Mouse (Mus musculus): ENCODE measurements around the gene Trio. TPM values are rescaled to one million over a fixed set of nuclear protein-coding genes. Genes with fewer than 3 reads are reported as not detected.

Gene Trio
- polyA plus RNA-seq, 1 experiment: 23.8 TPM

DNA sequence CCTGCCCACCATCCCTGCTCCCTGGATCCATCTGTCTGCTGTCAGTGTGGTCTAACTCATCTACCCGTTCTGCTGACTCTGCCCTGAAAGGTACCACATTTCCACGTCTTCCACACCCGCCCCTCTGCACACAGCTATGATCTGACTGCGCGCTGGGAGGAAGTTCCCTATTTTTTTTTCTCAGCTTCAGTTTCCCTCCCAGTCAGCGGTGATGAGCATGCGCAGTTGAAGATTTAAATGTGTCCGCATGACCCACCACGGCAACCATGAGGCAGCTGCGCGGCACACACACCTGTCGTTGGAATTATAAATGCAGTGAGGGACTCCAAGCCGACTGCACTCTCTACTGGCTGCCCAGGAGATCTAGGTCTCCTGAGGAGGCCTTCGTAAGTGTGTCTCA lies 142.8 kb downstream of the Trio start:
- Histone ChIP-seq H3K27me3 (ENCODE audit: control insufficient read depth, insufficient read depth, low read length) (no peaks in the 10 kb centered on the region), H3K27ac (ENCODE audit: insufficient read depth, low read length) (no peak overlapping the region), H3K36me3 (ENCODE audit: control insufficient read depth, insufficient read depth, low read length) (no peaks in the 10 kb centered on the region), H3K4me1 (ENCODE audit: control insufficient read depth, insufficient read depth, insufficient read length) (peaks cover 6% of the 10 kb centered on the region; the same call in 1 of the 2 replicates), H3K4me3 (ENCODE audit: extremely low read depth, insufficient read depth, insufficient read length) (peak overlapping the region; percentile 10; the same call in 1 of the 2 replicates)
- 32% methylated on average over 14 of the region's 14 CpGs for WGBS
- TF ChIP-seq POLR2A (IDR thresholded peaks at IDR 0.05; ENCODE audit: low read depth, low read length): no peak
- no peak for TF ChIP-seq CTCF (IDR thresholded peaks at IDR 0.05; ENCODE audit: extremely low read depth, insufficient read depth, insufficient read length, insufficient replicate concordance)
- peak; percentile 9 to 55 for DNase-seq (ENCODE audit: low read depth in 1 of 2, low spot score in 2 of 2)

DNA sequence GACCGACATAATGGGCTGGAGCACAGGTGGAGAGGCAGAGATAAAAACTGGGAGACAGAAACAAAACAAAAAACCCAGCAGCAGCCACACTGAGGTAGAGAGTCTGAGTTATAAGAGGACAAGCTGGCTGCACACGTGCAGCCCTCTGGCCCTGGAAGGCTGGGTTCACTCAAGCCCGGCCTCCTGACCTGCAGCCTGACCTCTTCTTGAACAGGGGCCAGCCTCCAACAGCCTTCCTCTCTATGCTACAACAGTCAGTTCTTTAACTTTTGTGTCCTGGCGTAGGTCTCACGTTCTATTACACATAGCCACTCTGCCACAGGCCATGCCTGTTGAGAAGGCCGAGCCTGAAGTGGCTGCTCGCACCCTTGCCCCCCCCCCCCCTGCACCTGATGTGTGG lies 147.8 kb downstream of the Trio start:
- DNase-seq (ENCODE audit: low read depth in 1 of 2, low spot score in 2 of 2): no peak

DNA sequence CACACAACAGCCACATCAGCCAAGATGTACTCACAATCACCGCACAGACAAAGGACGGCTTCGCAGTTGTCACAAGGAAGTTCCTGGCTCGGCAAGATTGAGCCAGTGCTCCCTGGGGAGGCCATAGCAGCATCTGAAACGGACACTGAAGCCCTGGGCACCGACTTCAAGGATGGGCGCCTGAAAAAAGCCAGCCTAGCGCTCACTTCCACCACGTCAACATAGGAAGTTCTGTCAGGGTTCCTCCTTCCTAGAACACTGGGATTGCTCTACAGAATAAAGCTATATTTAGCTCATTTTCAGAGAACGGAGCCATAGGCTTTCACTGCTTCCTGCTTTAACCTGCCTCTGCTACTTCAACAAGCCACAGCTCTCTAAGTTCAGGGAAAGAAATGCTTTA lies 149.3 kb downstream of the Trio start:
- no peak overlapping the region for H3K4me3 ChIP-seq (ENCODE audit: extremely low read depth, insufficient read depth, insufficient read length)
- TF ChIP-seq CTCF (IDR thresholded peaks at IDR 0.05; ENCODE audit: extremely low read depth, insufficient read depth, insufficient read length, insufficient replicate concordance) (no peak), POLR2A (IDR thresholded peaks at IDR 0.05; ENCODE audit: low read depth, low read length) (no peak)
- H3K36me3 ChIP-seq (ENCODE audit: control insufficient read depth, insufficient read depth, low read length): no peaks in the 10 kb centered on the region
- H3K27ac ChIP-seq (ENCODE audit: insufficient read depth, low read length): no peak overlapping the region
- no peaks in the 10 kb centered on the region for H3K4me1 ChIP-seq (ENCODE audit: control insufficient read depth, insufficient read depth, insufficient read length)
- H3K27me3 ChIP-seq (ENCODE audit: control insufficient read depth, insufficient read depth, low read length): no peaks in the 10 kb centered on the region
- WGBS: 22% methylated on average over 10 of the region's 10 CpGs
- no peak for DNase-seq (ENCODE audit: low read depth in 1 of 2, low spot score in 2 of 2)

More for the DNA sequence above, 147.8 kb downstream of the Trio start:
- no peak overlapping the region for H3K27ac ChIP-seq (ENCODE audit: insufficient read depth, low read length)
- WGBS: 84% methylated on average over 7 of the region's 7 CpGs
- no peaks in the 10 kb centered on the region for H3K4me1 ChIP-seq (ENCODE audit: control insufficient read depth, insufficient read depth, insufficient read length)
- no peak overlapping the region for H3K4me3 ChIP-seq (ENCODE audit: extremely low read depth, insufficient read depth, insufficient read length)
- TF ChIP-seq CTCF (IDR thresholded peaks at IDR 0.05; ENCODE audit: extremely low read depth, insufficient read depth, insufficient read length, insufficient replicate concordance): no peak
- TF ChIP-seq POLR2A (IDR thresholded peaks at IDR 0.05; ENCODE audit: low read depth, low read length): no peak
- no peaks in the 10 kb centered on the region for H3K27me3 ChIP-seq (ENCODE audit: control insufficient read depth, insufficient read depth, low read length)
- H3K36me3 ChIP-seq (ENCODE audit: control insufficient read depth, insufficient read depth, low read length): no peaks in the 10 kb centered on the region

DNA sequence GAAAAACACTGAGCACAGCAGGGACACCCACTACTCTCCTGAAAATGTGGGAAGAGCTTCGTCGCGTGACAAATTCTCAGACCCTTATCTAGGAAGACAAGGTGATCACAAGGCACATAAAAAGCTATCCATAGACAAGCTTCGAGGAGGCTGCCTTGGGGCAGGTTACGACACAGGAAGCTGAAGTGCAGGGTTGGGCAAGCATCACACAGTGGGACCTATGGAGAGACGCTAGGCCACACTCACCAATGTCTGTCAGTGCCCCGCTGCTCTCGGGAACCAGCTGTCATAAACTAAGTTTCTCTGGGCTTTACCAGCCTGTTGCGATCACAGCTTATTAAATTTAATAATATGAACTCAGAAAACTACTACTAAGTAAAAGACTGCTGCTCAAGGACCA lies 149.9 kb downstream of the Trio start:
- no peaks in the 10 kb centered on the region for H3K4me1 ChIP-seq (ENCODE audit: control insufficient read depth, insufficient read depth, insufficient read length)
- H3K4me3 ChIP-seq (ENCODE audit: extremely low read depth, insufficient read depth, insufficient read length): no peak overlapping the region
- no peak for DNase-seq (ENCODE audit: low read depth in 1 of 2, low spot score in 2 of 2)
- no peak overlapping the region for H3K27ac ChIP-seq (ENCODE audit: insufficient read depth, low read length)
- no peaks in the 10 kb centered on the region for H3K27me3 ChIP-seq (ENCODE audit: control insufficient read depth, insufficient read depth, low read length)
- TF ChIP-seq POLR2A (IDR thresholded peaks at IDR 0.05; ENCODE audit: low read depth, low read length) (no peak), CTCF (IDR thresholded peaks at IDR 0.05; ENCODE audit: extremely low read depth, insufficient read depth, insufficient read length, insufficient replicate concordance) (no peak)
- 86% methylated on average over 9 of the region's 9 CpGs for WGBS
- H3K36me3 ChIP-seq (ENCODE audit: control insufficient read depth, insufficient read depth, low read length): no peaks in the 10 kb centered on the region

DNA sequence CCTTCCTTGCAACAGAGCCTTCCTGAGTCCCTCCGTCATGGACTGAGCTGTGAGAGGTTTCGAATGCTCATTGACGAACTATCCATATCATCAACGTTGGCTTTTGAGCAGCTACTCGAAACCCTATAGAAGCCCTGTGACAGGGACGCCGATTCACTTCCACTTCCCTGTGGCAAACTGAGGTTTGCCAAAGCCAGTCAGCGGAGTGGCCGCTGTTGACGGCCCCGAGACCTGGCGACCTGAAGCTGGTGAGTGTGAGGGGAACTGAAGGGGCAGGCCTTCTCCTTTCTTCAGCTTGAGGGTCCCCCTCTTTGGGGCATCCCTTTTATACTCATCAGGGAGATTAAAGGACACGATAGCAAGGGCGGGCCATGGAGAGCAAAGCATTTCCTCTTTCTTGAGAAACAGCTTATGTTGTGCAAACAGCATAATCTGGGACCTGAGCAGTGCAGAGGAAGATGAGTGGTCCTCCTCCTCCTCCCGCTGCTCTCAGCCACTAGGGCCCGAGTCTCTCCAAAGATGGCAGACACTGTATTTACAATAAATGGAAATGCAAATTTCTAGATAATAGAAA lies 151.8 kb downstream of the Trio start:
- Histone ChIP-seq H3K4me3 (ENCODE audit: extremely low read depth, insufficient read depth, insufficient read length) (no peak overlapping the region), H3K36me3 (ENCODE audit: control insufficient read depth, insufficient read depth, low read length) (no peaks in the 10 kb centered on the region), H3K4me1 (ENCODE audit: control insufficient read depth, insufficient read depth, insufficient read length) (no peaks in the 10 kb centered on the region), H3K27me3 (ENCODE audit: control insufficient read depth, insufficient read depth, low read length) (no peaks in the 10 kb centered on the region), H3K27ac (ENCODE audit: insufficient read depth, low read length) (0 out of 2 replicates have a peak overlapping the region, but pooled peaks have one; percentile 40)
- TF ChIP-seq POLR2A (IDR thresholded peaks at IDR 0.05; ENCODE audit: low read depth, low read length): no peak
- TF ChIP-seq CTCF (IDR thresholded peaks at IDR 0.05; ENCODE audit: extremely low read depth, insufficient read depth, insufficient read length, insufficient replicate concordance): no peak
- 55% methylated on average over 16 of the region's 16 CpGs for WGBS
- DNase-seq (ENCODE audit: low read depth in 1 of 2, low spot score in 2 of 2): no peak

DNA sequence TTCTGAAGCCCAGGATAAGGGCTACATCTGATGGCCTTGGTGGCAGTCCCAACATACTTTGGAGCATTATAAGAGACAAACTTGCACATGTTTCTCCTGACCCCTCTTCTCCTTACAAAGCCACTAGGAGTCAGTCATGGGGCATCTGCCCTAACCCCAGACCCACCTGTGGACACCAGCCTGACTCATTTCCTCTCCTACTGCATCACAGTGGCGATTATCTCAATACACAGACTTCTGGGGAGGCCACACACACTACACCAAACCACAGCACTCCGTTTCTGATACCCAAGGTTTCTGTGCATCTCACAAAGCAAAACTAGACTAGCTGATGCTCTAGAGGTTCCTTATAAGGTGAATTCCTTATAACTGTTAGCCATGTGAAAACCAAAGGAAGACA lies 153.4 kb downstream of the Trio start:
- no peak for TF ChIP-seq CTCF (IDR thresholded peaks at IDR 0.05; ENCODE audit: extremely low read depth, insufficient read depth, insufficient read length, insufficient replicate concordance)
- TF ChIP-seq POLR2A (IDR thresholded peaks at IDR 0.05; ENCODE audit: low read depth, low read length): no peak
- Histone ChIP-seq H3K4me1 (ENCODE audit: control insufficient read depth, insufficient read depth, insufficient read length) (no peaks in the 10 kb centered on the region), H3K27me3 (ENCODE audit: control insufficient read depth, insufficient read depth, low read length) (no peaks in the 10 kb centered on the region), H3K36me3 (ENCODE audit: control insufficient read depth, insufficient read depth, low read length) (no peaks in the 10 kb centered on the region), H3K4me3 (ENCODE audit: extremely low read depth, insufficient read depth, insufficient read length) (no peak overlapping the region), H3K27ac (ENCODE audit: insufficient read depth, low read length) (no peak overlapping the region)
- 38% methylated on average over 2 of the region's 2 CpGs for WGBS
- no peak for DNase-seq (ENCODE audit: low read depth in 1 of 2, low spot score in 2 of 2)

DNA sequence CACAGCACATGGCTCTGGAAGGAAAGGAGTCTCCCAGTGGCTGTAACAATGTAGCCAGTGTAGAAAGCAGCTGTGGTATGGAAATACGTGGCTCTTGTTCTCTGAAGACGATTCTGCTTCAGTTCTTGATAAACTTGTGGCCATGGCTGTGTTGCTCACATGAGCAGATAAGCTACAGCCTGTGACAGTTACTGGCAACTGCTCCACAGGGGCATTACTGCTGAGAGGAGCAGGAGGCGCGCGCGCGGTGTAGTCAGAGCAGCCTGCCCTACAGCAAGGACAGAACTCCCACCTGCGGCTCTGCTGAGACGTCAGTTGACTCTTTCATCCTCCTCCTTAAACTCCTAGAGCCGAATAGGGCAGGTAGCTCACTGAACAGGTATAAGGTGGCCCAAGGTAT lies 153.9 kb downstream of the Trio start:
- no peak for DNase-seq (ENCODE audit: low read depth in 1 of 2, low spot score in 2 of 2)
- WGBS: 77% methylated on average over 10 of the region's 10 CpGs
- Histone ChIP-seq H3K36me3 (ENCODE audit: control insufficient read depth, insufficient read depth, low read length) (no peaks in the 10 kb centered on the region), H3K27ac (ENCODE audit: insufficient read depth, low read length) (no peak overlapping the region), H3K27me3 (ENCODE audit: control insufficient read depth, insufficient read depth, low read length) (no peaks in the 10 kb centered on the region), H3K4me1 (ENCODE audit: control insufficient read depth, insufficient read depth, insufficient read length) (no peaks in the 10 kb centered on the region), H3K4me3 (ENCODE audit: extremely low read depth, insufficient read depth, insufficient read length) (no peak overlapping the region)
- TF ChIP-seq CTCF (IDR thresholded peaks at IDR 0.05; ENCODE audit: extremely low read depth, insufficient read depth, insufficient read length, insufficient replicate concordance): no peak
- no peak for TF ChIP-seq POLR2A (IDR thresholded peaks at IDR 0.05; ENCODE audit: low read depth, low read length)
